Mouse (Mus musculus) adrenal gland, adult (tissue): ENCODE data around the gene Mst1.
A peak's percentile ranks its signal among the peaks of the same experiment; 100 is the strongest.

Experiments used
- DNase-seq, 2 experiments: peaks; one replicate each; pipeline ENCODE4 v3.0.0; 2022 to 2023; ENCODE audit warnings: low spot score in 1 of 2; ENCODE audit not compliant: inconsistent age in 2 of 2

Gene Mst1

GRCm38 (mm10) chr9:108128248-108128647 is 48.0 kb downstream of the Mst1 start:
- DNase-seq = peak; percentile 57 to 79

- DNase-seq = peak in 1 of 2 experiments; percentile 21
Observed at GRCm38 (mm10) chr9:108129042-108129948, 49.1 kb downstream of the Mst1 start.

- DNase-seq = no peak
Observed at GRCm38 (mm10) chr9:108131502-108131901, 51.3 kb downstream of the Mst1 start.

- DNase-seq = no peak
Observed at GRCm38 (mm10) chr9:108132373-108132772, 52.1 kb downstream of the Mst1 start.

- no peak for DNase-seq
Observed at GRCm38 (mm10) chr9:108133478-108133877, 53.2 kb downstream of the Mst1 start.
